Mouse (Mus musculus) forebrain, postnatal 0 days (tissue): Measurements from ENCODE around the gene Trip12. TPM values are rescaled to one million over a fixed set of nuclear protein-coding genes. Genes with fewer than 3 reads are reported as not detected.

Experiments
- ATAC-seq: fragments of 200-750 bp; cut with Nextera tagmentation; 2 replicates; pipeline ENCODE4 v1.8.0; 2017; ENCODE audit warnings: mild to moderate bottlenecking, moderate library complexity
- DNase-seq: peaks from one replicate; pipeline ENCODE4 v3.0.0-alpha.2; 2015
- H3K27ac ChIP-seq: fragments of 300-500 bp; sonication (generic); 2 replicates; pipeline ENCODE4 v1.5.1; 2014; ENCODE audit warnings: low read depth, mild to moderate bottlenecking, antibody characterized with exemption, low read length, moderate library complexity, mixed read lengths
- H3K27me3 ChIP-seq: fragments of 300-500 bp; sonication (generic); 2 replicates; pipeline ENCODE4 v1.6.1; 2014; ENCODE audit warnings: mild to moderate bottlenecking, low read length, mixed read lengths; ENCODE audit not compliant: insufficient read depth
- H3K36me3 ChIP-seq: fragments of 300-500 bp; sonication (generic); 2 replicates; pipeline ENCODE4 v1.6.1; 2014; ENCODE audit warnings: mild to moderate bottlenecking, moderate library complexity; ENCODE audit not compliant: insufficient read depth
- H3K4me1 ChIP-seq: fragments of 300-500 bp; sonication (generic); 2 replicates; pipeline ENCODE4 v1.6.1; 2014; ENCODE audit warnings: antibody characterized with exemption; ENCODE audit not compliant: insufficient read depth
- H3K4me2 ChIP-seq: fragments of 300-500 bp; sonication (generic); 2 replicates; pipeline ENCODE4 v1.6.1; 2014; ENCODE audit warnings: low read depth, mild to moderate bottlenecking, moderate library complexity
- H3K4me3 ChIP-seq: fragments of 300-500 bp; sonication (generic); 2 replicates; pipeline ENCODE4 v1.5.1; 2014; ENCODE audit warnings: low read depth, low read length, mixed read lengths
- H3K9ac ChIP-seq: fragments of 300-500 bp; sonication (generic); 2 replicates; pipeline ENCODE4 v1.6.1; 2014; ENCODE audit warnings: mild to moderate bottlenecking
- H3K9me3 ChIP-seq: fragments of 300-500 bp; sonication (generic); 2 replicates; pipeline ENCODE4 v1.6.1; 2016; ENCODE audit warnings: low read length
- CTCF ChIP-seq: sonication (generic); IDR thresholded peaks from 2 replicates; pipeline ENCODE4 v1.5.1; 2016; ENCODE audit warnings: antibody characterized with exemption, control low read depth, low read depth
- WGBS: fragments of 180-500 bp; shearing (Covaris S2); extraction: QIAGEN DNeasy Blood & Tissue Kit; methylation state at CpG from one replicate; pipeline ENCODE4 v1.1.7; 2014; 5-methylcytosine and 5-hydroxymethylcytosine counted together
- polyA plus RNA-seq: library from polyadenylated mRNA; unstranded; fragments of >200 nt; fragmentation: Nextera tagmentation; extraction: Ambion mirVana; gene quantifications from 2 replicates; pipeline ENCODE4 v1.2.1, GENCODE M21; 2015
- total RNA-seq: library from RNA; depleted of rRNA; stranded (reverse); fragments of >200 nt; gene quantifications from 2 replicates; pipeline ENCODE4 v1.2.3, GENCODE M21; 2014

Trip12 gene
- total and polyA plus RNA-seq, 2 experiments from 2014 or later = 26.0 to 126 TPM

GRCm38 (mm10) chr1:84795335-84795734, 45.0 kb downstream of the Trip12 start:
- Histone ChIP-seq H3K4me2 (no peak overlapping the region), H3K9ac (no peak overlapping the region), H3K4me3 (no peak overlapping the region), H3K27me3 (no peaks in the 10 kb centered on the region), H3K36me3 (peaks cover 13% of the 10 kb centered on the region), H3K4me1 (no peaks in the 10 kb centered on the region), H3K9me3 (no peaks in the 10 kb centered on the region), H3K27ac (no peak overlapping the region)
- DNase-seq = no peak
- TF ChIP-seq CTCF = no peak
- 90% methylated on average over 7 of the region's 7 CpGs for WGBS
- no peak for ATAC-seq

GRCm38 (mm10) chr1:84791393-84791792, 48.9 kb downstream of the Trip12 start:
- H3K27me3 ChIP-seq = no peaks in the 10 kb centered on the region
- no peak for DNase-seq
- peaks cover 14% of the 10 kb centered on the region for H3K36me3 ChIP-seq
- no peak for TF ChIP-seq CTCF
- no peak for ATAC-seq
- no peak overlapping the region for H3K4me3 ChIP-seq
- no peaks in the 10 kb centered on the region for H3K4me1 ChIP-seq
- no peak overlapping the region for H3K27ac ChIP-seq
- 93% methylated on average over 2 of the region's 2 CpGs for WGBS
- H3K9me3 ChIP-seq = no peaks in the 10 kb centered on the region
- H3K4me2 ChIP-seq = no peak overlapping the region
- H3K9ac ChIP-seq = no peak overlapping the region

GRCm38 (mm10) chr1:84780630-84781029, 59.7 kb downstream of the Trip12 start:
- Histone ChIP-seq H3K4me1 (no peaks in the 10 kb centered on the region), H3K27ac (no peak overlapping the region), H3K9ac (no peak overlapping the region), H3K4me2 (no peak overlapping the region), H3K27me3 (no peaks in the 10 kb centered on the region), H3K36me3 (peaks cover 17% of the 10 kb centered on the region), H3K4me3 (no peak overlapping the region), H3K9me3 (no peaks in the 10 kb centered on the region)
- ATAC-seq (no peak), DNase-seq (no peak)
- WGBS = 95% methylated on average over 3 of the region's 3 CpGs
- TF ChIP-seq CTCF = no peak

- 71% methylated on average over 1 of the region's 1 CpGs for WGBS
Observed at GRCm38 (mm10) chr1:84777455-84777854, 62.9 kb downstream of the Trip12 start.

GRCm38 (mm10) chr1:84758843-84759242, 81.5 kb downstream of the Trip12 start:
- Histone ChIP-seq H3K9ac (no peak overlapping the region), H3K27me3 (no peaks in the 10 kb centered on the region), H3K9me3 (no peaks in the 10 kb centered on the region), H3K4me1 (no peaks in the 10 kb centered on the region), H3K27ac (no peak overlapping the region), H3K4me2 (no peak overlapping the region), H3K4me3 (no peak overlapping the region), H3K36me3 (peaks cover 35% of the 10 kb centered on the region)
- TF ChIP-seq CTCF = no peak
- DNase-seq = no peak
- ATAC-seq = no peak
- 87% methylated on average over 4 of the region's 4 CpGs for WGBS

More at GRCm38 (mm10) chr1:84777455-84777854, 62.9 kb downstream of the Trip12 start:
- no peak for TF ChIP-seq CTCF
- Histone ChIP-seq H3K27ac (no peak overlapping the region), H3K4me3 (no peak overlapping the region), H3K36me3 (peaks cover 8% of the 10 kb centered on the region), H3K9me3 (no peaks in the 10 kb centered on the region), H3K4me2 (no peak overlapping the region), H3K9ac (no peak overlapping the region), H3K27me3 (no peaks in the 10 kb centered on the region), H3K4me1 (no peaks in the 10 kb centered on the region)
- ATAC-seq (no peak), DNase-seq (no peak)

GRCm38 (mm10) chr1:84742156-84742555, 98.2 kb downstream of the Trip12 start:
- Histone ChIP-seq H3K9ac (no peak overlapping the region), H3K27me3 (no peaks in the 10 kb centered on the region), H3K9me3 (no peaks in the 10 kb centered on the region), H3K4me1 (no peaks in the 10 kb centered on the region), H3K4me2 (no peak overlapping the region), H3K4me3 (no peak overlapping the region), H3K27ac (no peak overlapping the region), H3K36me3 (peaks cover 45% of the 10 kb centered on the region)
- DNase-seq (no peak), ATAC-seq (no peak)
- WGBS = 86% methylated on average over 3 of the region's 3 CpGs
- TF ChIP-seq CTCF = no peak

- H3K27ac ChIP-seq = no peak overlapping the region
- WGBS = 100% methylated on average over 1 of the region's 1 CpGs
- H3K4me3 ChIP-seq = no peak overlapping the region
- no peak for DNase-seq
- no peak for TF ChIP-seq CTCF
- ATAC-seq = no peak
- H3K9ac ChIP-seq = no peak overlapping the region
- H3K4me1 ChIP-seq = no peaks in the 10 kb centered on the region
- no peak overlapping the region for H3K4me2 ChIP-seq
- no peaks in the 10 kb centered on the region for H3K9me3 ChIP-seq
- H3K36me3 ChIP-seq = peaks cover 51% of the 10 kb centered on the region
- H3K27me3 ChIP-seq = no peaks in the 10 kb centered on the region
Observed at GRCm38 (mm10) chr1:84740080-84740479, 100.2 kb downstream of the Trip12 start.

- 53% methylated on average over 1 of the region's 1 CpGs for WGBS
- no peaks in the 10 kb centered on the region for H3K27me3 ChIP-seq
- no peaks in the 10 kb centered on the region for H3K9me3 ChIP-seq
- no peak overlapping the region for H3K4me3 ChIP-seq
- ATAC-seq (no peak), DNase-seq (no peak)
- no peak for TF ChIP-seq CTCF
- no peak overlapping the region for H3K9ac ChIP-seq
- peaks cover 43% of the 10 kb centered on the region for H3K36me3 ChIP-seq
- H3K27ac ChIP-seq = no peak overlapping the region
- H3K4me1 ChIP-seq = no peaks in the 10 kb centered on the region
- H3K4me2 ChIP-seq = no peak overlapping the region
Observed at GRCm38 (mm10) chr1:84737097-84737496, 103.2 kb downstream of the Trip12 start.
